Mouse (Mus musculus): ENCODE measurements at regions not wholly inside any gene's neighbourhood (a gene's known extent, or its start where the extent isn't known, plus 50 kb on each side); places are given as distances from the start of the nearest gene placed in this dataset.

DNA sequence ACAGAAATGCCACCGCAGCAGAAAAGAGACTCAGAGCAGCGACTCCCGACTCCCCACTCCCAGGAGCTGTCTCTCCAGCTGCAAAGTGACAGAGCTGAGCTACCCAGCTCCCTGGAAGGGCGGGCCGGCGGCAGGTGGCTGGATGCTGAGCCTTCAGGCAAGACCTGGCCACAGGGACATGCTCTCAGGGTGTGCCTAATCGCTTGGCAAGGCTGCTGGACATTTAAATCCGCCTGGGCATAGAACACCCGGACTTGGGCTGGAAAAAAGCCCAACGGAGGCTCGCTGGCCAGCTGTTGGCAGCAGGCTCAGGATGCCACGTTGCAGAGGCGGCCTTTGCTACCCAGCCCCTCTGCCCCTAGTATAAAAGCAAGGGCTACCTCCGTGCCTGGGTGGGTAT, 74.6 kb upstream of the Mgme1 start:
- intact Hi-C loops (cut with DNase I) = no loop called here
- no peak for DNase-seq (ENCODE audit: low spot score in 2 of 2)

GRCm38 (mm10) chr2:144197139-144197538, 73.3 kb upstream of the Mgme1 start:
- no peak for DNase-seq (ENCODE audit: low spot score in 2 of 2)
- intact Hi-C loops (cut with DNase I) = no loop called here

DNA sequence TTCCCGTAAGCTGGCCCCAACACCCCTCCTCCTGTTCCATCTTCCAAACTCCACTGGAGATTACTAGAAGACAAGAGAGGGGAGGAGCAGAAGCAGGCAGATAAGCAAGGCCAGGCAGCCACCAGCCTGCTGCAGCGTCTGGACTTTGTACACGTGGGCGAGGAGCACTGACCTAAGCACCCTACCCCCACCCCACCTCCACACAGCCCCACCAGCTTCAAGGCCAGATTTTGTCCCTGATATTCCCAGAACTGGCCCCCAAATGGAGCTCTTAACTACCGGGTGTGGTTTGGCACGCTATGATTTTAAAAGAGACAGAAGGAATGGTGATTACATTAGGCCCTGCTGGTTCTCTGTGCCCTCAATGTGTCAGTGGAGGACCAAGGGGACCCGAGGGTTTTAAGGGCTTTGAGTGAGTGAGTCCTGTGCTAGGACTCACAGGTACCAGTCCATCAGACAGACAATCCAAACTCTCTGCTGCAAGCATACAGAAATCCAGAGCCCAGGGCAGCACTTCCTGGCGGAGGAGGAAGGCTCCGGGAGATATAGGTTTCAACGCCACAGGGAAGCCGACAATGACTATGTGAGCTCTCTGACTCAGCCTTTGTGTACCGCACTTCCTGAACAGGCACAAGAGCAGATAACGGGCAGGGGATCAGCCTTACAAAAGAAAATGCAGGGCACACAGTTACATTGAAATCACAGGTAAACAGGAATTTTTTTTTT, 72.0 kb upstream of the Mgme1 start:
- no peak for DNase-seq (ENCODE audit: low spot score in 2 of 2)
- intact Hi-C loops (cut with DNase I) = no loop called here

Measured in left cerebral cortex, postnatal 14 days (tissue).